Mouse (Mus musculus): ENCODE measurements around the gene Pih1d1. TPM values are rescaled to one million over a fixed set of nuclear protein-coding genes. Genes with fewer than 3 reads are reported as not detected.
"Not testable (repeated sequence)": the region's sequence is repeated elsewhere in the genome, so short reads cannot be mapped to it uniquely, and the experiment has no call there.

Pih1d1 gene
- total RNA-seq, 2 experiments from 2014 or later: 40.0 to 42.4 TPM

DNA sequence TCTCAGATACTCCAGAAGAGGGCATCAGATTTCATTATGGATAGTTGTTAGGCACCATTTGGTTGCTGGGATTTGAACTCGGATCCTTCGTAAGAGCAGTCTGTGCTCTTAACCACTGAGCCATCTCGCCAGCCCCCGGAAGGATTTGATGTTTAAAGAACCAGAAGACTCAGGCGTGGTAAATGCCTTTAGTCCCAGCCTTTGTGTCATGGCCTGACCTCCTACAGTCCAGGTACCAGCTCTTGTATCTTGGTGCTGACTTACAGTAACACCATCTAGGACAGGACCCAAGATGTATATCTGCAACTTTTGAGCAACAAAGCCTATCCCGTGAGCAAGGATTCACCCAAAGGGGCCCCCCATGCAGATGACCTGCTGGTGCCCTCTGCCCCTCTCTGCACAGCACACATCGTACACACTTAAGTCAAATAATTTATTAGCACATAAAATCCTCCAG, 28.9 kb upstream of the Pih1d1 start:
- intact Hi-C loops (cut with DNase I; ENCODE audit: low total_unique reads): no loop called here
- no peak for DNase-seq

DNA sequence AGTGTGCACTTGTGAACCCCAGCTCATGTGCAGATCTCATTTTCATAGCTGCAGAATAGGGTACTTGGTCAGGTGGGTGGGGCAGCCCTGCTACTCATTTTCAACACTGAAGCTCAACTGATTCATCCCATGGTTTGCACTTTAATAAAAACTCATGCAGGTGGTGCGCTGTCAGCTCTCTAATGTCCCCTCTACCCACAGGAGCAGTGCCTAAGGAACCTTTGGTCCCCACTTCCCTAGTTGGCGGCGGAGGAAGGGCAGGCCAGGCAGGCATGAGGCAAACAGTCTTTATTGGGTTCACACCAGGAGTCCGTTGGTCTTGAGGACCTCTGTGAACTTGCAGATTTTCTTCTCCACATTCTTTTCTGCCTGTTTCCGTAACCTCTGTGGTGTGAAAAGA, 28.5 kb upstream of the Pih1d1 start:
- DNase-seq; intact Hi-C loops (cut with DNase I; ENCODE audit: low total_unique reads): not testable (repeated sequence)

DNA sequence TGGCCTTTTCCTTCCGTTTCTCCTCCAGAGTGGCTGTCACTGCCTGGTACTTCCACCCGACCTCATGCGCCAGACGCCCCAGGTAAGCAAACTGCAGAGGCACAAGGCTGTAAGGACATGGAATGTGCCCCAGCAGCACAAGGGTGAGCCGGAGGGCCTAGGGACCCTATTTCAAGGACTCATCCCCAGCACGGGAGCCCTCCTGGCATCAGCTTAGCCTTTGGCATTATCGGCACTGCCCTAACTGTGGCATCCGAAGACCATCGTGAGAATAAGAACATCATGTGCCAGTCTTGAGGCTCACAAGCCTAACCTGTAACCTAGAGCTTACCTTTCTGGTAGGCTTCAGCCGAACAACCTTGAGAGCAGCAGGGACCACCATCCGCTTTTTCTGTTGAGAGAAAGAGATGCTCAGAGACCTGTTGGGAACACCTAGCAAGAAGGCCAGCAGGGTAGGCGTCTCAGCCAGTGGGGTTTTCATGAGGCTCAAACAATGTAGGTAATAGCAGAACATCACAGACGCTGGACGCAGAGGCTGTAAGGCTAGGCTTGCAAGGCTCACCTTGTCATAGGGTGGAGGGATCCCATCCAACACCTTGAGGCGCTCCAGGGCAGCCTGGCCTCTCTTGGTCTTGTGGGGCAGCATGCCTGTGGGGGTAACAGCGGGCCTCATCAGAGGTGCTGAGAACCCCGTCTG, 27.8 kb upstream of the Pih1d1 start:
- DNase-seq: no peak
- intact Hi-C loops (cut with DNase I; ENCODE audit: low total_unique reads): no loop called here

DNA sequence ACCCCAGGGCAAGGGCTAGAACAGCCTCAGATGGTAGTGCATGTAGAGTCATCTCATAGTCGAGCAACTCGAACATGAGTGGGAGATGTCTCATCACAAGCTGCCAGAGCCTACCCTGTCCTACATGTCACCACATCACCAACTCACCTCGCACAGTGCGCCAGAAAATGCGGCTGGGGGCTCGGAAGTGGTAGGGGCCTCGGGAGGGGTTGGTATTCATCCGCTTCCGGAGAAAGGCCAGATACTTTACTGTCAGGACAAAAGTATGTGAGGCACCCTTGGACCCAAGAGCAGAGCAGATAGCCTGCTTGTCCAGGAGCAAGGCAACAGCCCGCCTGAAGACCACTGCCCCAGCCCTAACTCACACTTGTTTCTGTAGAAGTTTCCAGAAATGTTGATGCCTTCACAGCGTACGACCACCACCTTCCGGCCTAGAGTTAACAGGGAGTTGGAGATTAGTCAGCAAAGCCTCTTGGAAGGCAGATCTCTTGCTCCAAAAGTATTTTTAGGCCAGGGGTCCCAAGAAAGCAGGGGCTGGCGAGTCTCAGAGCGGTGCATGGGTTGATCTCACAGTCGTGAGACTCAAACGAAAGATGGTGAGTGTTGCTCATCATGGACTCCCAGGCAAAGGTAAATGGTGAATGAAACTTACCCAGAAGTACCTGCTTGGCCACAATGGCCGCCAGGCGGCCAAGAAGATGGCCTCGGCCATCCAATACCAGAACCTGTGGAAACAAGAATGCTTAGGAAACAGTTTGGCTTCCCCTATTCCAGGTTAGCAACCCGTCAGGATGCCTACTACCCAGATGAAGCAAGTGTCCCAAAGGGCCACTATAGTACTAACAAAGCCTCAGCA, 27.0 kb upstream of the Pih1d1 start:
- DNase-seq: no peak
- intact Hi-C loops (cut with DNase I; ENCODE audit: low total_unique reads): no loop called here

DNA sequence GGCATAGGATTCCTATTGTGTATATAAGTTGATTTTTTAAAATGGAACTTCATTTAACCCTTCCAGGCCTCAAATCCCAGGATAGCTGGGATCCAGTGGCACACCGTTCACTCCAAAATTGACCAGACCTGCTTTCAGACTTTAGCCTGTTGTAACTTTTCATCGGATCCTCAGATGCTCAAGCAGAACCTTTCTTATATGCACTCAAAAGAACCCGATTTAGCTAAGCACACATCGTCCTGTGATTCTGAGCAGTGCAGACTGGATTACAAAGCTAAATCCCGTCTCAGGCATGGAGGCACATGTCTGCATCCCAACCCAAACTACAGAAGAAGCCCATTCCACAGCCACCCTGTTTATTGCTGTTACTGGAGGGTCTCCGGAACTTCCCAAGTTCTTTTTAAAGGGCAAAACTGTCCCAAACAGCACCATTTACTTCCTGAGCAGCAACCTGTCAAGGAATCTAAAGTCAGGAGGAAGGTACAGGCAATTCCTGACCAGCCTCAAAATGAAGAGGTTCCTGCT, 26.3 kb upstream of the Pih1d1 start:
- DNase-seq: no peak
- intact Hi-C loops (cut with DNase I; ENCODE audit: low total_unique reads): no loop called here

DNA sequence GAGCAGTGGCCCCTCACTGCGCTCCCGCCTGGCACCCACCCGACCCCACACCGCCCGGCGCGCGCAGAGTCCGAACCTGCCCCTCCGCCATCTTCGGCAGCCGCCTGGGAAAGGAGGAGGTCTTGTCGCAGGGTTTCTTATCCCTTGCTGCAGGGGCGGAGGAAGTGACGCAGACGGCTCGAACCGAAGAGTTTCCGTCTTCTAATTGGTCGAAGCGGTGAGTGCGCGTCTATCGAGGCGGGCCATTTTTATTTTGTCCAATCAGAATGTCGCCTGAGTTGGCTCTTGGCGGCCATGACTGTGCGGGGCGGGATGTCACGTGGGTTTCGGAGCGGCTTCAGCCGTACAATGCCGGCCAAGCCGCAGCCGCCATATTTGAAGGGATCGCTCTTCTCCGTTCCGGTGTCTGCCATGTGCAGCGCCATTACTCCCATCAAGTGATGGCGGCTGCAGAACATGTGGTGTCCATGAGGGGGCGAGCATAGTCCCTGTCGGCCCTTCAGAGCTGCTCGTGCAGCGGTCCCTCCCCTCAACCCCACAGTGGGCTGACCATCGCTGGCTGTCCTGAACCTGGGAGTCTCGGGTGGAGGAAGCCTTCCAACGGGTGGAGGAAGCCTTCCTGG, 25.4 kb upstream of the Pih1d1 start, which contains the start of gene Rpl13a:
Gene Rpl13a (minus strand): TSS at position 138 of the 623 bp plus-strand sequence.
- intact Hi-C loops (cut with DNase I; ENCODE audit: low total_unique reads): no loop called here
- peak; percentile 97 for DNase-seq

DNA sequence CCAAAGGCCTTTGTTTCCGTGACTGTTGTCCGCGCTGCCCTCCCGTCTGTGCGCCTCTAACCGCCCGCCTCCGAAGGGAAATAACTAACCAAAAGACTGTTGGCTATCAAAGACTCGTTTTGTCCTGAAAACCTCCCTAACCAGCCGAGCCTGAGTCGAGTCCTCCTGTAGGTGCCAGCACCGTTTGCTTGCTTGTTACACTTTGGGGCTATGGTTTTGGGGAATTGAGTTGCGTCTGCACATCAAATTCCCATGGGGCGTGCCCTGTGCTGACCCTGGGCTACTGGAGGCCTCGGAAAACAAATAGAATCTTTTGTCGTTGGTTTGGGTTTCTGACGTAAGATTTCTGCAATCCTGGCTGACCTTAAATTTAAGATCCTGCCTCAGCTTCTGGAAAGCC, 24.8 kb upstream of the Pih1d1 start:
- DNase-seq: peak; percentile 45
- intact Hi-C loops (cut with DNase I; ENCODE audit: low total_unique reads): no loop called here

DNA sequence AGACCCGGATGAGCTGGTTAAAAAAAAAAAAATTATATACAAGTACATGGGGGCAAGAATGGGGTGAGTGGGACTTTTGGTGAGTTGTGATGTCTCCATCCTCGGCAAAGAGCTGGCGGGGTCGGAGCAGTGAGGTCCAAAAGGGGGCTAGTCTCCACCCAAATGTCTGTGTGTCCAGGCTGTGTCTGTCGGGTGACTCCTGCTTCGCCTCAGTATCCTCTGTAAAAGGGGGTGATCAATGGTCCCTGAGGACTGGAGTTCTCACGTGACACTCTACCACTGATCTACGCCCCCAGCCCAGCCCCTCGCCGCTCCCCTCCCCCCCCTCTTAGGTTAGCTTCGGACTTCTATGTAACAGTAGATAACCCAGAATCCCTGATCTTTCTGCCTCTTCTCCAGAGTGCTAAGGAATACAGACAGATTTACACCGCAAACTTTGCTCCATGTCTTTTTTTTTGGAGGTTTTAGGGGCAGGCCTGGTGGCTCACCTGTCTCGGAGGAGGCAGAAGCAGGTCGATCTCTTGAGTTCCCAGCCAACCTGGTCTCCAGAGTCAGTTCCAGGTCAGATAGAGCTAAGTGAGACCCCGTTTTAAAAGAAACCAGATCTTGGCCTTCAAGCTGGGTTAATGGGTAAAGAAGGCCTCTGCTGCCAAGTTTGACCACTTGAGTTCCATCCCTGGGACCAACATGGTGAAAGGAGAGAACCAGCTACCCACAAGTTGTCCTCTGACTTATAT, 24.2 kb upstream of the Pih1d1 start:
- intact Hi-C loops (cut with DNase I; ENCODE audit: low total_unique reads): no loop called here
- DNase-seq: no peak

DNA sequence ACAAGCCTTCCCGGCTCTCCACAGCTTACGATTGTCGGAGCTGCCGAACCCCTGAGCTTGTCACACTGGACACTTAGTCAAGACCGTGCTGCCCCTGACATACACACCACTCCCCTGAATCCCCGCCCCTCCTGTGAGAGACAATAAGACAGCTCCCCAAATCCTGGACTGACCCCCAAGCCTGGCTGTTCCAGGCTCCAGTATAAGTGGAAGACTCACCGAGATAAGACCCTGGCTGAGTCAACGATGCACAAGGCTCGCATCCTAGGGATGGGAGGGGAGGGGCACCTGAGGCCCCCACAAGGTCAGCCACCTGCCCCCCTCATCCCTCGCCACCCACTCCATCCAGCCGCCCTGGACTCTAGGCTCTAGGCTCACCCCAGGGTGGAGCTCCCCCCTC, 22.3 kb upstream of the Pih1d1 start:
- DNase-seq: no peak
- intact Hi-C loops (cut with DNase I; ENCODE audit: low total_unique reads): no loop called here

DNA sequence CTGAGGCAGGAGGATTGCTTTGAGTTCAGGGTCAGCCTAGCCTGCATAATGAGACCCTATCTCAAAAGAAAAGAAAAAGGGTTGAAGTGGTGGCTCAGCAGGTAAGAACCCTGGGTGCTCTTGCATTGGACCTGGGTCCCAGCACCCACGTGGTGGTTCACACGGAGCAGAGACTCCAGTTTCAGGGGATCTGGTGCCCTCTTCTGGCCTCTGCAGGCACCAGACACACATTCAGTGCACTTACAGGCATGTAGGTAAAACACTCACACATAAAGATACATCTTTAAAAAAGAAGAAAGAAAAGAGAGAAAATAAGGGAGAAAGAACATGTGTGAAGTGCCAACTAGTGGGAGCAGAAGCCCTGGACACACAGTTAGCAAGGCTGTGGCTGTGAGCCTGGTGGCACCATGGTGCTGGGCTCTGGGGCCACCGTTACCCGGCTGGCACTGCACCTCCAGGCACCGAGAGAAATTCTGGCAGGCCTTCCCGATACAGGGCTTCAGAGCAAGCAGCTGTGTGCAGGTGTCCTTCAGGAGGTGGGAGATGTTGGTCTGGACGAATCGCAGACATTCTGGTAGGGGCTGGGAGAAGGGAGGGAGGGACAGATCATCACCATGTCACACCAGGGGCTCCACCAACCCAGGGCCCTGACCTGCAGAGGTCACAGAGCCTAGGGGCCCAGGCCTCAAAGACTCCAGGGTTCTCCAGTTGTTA, 20.5 kb upstream of the Pih1d1 start:
- no peak for DNase-seq
- intact Hi-C loops (cut with DNase I; ENCODE audit: low total_unique reads): no loop called here

DNA sequence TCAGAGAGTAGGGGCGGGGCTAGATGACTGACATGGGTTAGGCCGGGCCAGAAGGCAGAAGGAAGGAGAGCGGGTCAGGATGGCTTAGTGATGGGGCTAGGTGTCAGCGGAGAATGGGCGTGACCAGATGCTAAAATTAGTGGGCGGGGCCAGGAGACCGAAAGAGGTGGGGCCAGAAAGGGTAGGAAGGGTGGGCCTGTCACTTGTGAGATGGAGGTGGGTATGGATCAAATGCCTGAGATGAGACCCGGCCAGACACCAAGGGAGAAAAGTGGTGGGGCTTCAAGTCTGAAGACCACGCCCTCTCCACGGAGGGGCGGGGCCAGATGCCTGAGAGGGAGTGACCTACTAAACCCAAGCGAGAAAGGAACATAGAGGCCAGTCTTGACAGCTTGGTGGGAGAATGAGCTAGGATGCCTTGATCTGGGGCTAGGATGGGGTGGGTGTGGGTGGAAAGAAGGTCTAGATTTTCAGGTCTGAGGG, 19.5 kb upstream of the Pih1d1 start:
- intact Hi-C loops (cut with DNase I; ENCODE audit: low total_unique reads): no loop called here
- no peak for DNase-seq

DNA sequence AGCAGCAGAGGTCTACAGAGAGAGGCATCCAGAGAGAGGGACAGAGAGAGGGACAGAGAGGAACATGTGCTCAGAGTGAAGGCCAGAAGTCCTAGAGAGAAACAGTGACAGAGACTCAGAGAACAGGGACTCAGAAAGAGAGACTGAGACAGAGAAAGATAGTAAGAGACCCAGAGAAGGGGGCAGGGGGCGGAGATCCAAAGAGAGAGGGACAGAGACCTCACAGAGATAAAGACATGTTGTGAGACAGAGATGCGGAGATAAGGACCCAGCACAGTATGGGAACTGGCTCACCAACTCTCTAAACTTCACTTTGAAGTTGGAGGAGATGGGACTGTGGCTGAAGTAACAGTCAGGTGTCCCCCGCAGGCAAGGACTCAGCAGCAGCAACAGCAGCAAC, 18.7 kb upstream of the Pih1d1 start:
- DNase-seq: no peak
- intact Hi-C loops (cut with DNase I; ENCODE audit: low total_unique reads): no loop called here

DNA sequence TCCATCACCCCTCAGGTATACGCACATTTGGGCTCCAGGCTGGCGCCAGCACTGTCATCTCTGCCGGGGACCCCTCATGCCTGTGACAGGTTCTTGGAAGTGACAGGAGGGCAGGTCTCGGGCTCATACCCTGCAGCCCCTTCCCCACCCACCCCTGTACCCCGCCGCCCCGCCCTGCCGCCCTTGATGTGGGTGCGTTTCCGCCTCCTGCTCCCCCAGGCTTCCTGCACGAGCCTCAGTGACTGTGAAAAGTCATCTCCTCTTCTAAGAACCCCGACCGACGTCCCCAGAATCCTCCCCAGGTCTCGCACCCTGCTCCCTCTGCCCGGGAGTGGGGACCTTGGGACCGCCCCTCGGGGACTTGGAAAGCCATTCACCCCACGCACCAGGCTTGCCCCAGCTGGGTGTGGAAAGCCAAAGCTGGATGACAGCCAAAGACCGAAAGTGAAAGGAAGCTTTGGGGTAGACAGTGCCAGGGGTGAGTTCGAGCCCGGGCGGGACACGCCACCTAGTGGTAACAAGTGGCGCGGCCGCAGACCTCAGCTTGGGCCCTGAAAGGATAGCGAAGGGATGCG, 18.0 kb upstream of the Pih1d1 start, which contains the start of the genes Gm45713 and Flt3l:
Gene Gm45713 (minus strand): TSS at position 239 of the 575 bp plus-strand sequence.
Gene Flt3l (minus strand): TSS at position 440 of the 575 bp plus-strand sequence.
- intact Hi-C loops (cut with DNase I; ENCODE audit: low total_unique reads): loop anchor here (2.0 kb wide), 1 partner anchor 57 kb away; no protein-coding TSS in a partner anchor
- peak; percentile 92 for DNase-seq

DNA sequence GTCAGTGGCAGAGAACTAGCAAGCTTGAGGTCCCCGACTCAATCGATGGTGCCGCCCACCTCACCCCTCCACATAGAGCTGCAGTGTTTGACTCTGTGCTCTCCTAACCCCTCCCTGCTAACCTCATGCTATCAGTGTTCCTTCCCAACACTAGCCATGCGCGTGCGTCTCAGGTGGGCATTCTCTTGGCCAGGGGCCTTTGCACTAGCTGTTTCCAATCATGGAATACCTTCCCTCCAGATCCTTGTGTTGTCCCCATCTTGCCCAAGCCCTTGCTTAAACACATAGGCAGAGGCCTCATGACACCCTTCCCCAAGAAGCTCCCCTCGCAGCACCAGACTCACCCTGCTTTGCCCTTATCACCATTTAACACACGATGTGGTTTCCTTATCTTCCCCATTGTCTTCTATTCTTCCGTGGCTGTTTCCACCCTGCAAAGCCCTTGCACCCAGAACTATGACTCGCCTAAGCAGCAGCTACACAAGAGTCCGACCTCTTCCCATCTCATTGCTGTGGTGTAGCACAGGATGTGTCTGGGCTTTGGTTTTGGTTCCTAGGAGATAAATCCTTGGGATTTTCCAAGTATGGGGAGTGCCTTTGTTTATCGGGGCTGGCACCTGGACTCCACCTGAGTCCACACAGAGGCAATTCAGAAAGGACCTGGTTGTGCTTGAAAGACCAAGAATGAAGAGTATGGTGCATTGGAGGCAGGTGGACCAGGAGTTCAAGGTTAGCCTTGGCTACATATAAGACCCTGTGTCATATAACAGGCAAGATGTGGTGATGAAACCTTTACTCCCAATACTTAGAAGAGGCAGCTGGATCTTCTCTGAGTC, 16.7 kb upstream of the Pih1d1 start:
- intact Hi-C loops (cut with DNase I; ENCODE audit: low total_unique reads): loop anchor here (2.0 kb wide), 1 partner anchor 59 kb away; no protein-coding TSS in a partner anchor
- DNase-seq: no peak

DNA sequence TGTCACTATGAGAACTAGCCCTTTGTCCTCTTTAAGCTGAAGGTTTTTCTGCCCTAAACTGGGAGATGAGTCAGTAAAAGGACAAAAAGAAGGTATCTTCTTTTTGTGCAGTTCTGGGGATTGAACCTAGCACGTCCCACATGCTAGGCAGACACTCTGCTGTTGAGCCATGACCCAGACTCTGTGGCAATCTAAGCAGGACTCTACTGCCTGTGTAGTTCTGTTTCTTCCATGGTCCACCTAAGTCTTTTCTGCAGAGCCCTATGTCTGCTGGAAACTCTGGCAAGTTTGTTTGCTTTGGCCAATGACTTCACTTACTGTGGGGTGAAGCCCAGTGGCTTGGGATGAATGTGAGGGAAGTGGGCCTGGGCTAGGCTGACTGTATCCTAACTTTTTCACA, 15.7 kb upstream of the Pih1d1 start:
- DNase-seq: no peak
- intact Hi-C loops (cut with DNase I; ENCODE audit: low total_unique reads): no loop called here

DNA sequence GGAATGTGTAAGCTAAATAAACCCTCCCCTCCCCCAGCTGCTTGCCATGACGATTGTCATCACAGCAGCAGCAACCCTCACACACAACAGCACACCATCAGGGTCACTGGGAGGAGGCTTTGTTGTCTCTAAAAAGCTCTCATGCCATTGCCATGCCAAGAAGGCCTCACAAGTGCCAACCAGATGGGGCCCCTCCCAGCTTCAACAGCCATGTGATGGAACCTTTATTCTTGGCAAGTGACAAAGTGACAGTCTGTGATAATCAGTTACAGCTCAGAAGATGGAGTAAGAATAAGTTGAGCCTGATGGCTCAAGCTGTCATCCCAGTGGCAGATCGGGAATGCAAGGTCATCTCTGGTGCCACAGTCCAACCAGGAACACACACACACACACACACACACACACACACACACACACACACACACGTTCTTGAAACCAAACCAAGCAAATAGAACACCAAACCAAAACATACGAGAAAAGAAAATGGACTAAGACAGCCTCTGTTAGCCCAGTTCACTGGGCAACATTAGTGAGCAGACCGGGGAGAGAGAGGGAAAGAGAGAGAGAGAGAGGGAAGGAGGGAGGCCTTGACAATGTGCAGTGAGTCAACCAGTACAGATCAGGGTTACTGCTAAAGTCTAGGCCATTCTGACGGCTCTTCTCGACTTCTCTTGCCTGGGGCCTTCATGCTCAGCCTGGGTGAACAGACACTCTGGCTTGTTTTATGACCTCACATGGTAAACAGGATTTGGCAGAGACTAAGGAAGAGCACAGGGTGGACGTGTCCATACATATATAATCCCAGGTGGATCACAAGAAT, 14.0 kb upstream of the Pih1d1 start:
- intact Hi-C loops (cut with DNase I; ENCODE audit: low total_unique reads): no loop called here
- DNase-seq: no peak
